Mouse (Mus musculus): ENCODE data around the gene Gbgt1.

- no peak for TF ChIP-seq CTCF (IDR thresholded peaks at IDR 0.05; ENCODE audit: extremely low read depth, insufficient read length, insufficient replicate concordance, low read depth, low read length)
- no peak for TF ChIP-seq POLR2A (IDR thresholded peaks at IDR 0.05; ENCODE audit: low read depth, low read length)
Observed at GRCm38 (mm10) chr2:28536766-28537633, 40.3 kb downstream of the Gbgt1 start.

Measured in small intestine, adult 2 months (tissue).